Mouse (Mus musculus) skeletal muscle tissue, adult 2 months (tissue): ENCODE measurements around the gene Olfr976.
"Not testable (repeated sequence)": the region's sequence is repeated elsewhere in the genome, so short reads cannot be mapped to it uniquely, and the experiment has no call there.

Experiments
- DNase-seq: peaks from one replicate; pipeline ENCODE4 v3.0.0-alpha.2; 2012; ENCODE audit warnings: low read depth, low spot score

Olfr976 gene

GRCm38 (mm10) chr9:39961033-39961432 lies at the start of gene Olfr976:
Olfr976 (minus strand) TSS chr9:39961133.
- DNase-seq: not testable (repeated sequence)

GRCm38 (mm10) chr9:40009482-40009881 lies 48.5 kb upstream of the Olfr976 start, which contains the start of gene Olfr980:
Olfr980 (minus strand) TSS chr9:40009582.
- DNase-seq: no peak

GRCm38 (mm10) chr9:40003365-40003764 lies 42.4 kb upstream of the Olfr976 start, which contains the start of gene Olfr979:
Olfr979 (minus strand) TSS chr9:40003465.
- DNase-seq: no peak

GRCm38 (mm10) chr9:39991813-39992212 lies 30.9 kb upstream of the Olfr976 start, which contains the start of gene Olfr978:
Olfr978 (plus strand) TSS chr9:39992113.
- no peak for DNase-seq

DNA sequence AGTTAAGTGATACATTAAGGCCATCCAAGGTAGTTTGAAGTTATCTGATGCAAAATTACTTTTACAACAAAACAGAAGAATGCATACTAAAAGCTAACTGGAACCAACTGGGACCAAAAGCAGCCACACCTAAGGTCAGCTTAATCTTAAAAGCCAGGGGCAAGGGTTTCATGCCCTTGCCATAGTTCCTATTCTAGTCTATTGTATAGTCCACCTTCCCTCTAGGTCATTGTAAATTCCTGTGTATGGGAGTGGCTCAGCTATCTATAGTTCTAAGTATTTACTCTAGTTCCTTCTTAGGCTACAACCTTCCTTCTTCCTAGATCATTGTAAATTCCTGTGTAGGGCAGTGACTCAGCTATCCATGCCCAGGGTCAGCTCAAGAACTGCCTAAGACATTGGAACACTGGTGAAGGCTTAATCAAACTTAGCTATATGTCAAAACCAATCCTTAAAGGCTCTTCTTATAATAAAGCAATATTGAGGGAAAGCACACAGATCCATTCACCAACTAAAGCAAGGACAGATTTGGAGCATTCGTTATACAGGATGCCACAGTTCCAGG lies 15.7 kb upstream of the Olfr976 start:
- not testable (repeated sequence) for DNase-seq

- DNase-seq: no peak
Measured at GRCm38 (mm10) chr9:39951946-39952345, 9.0 kb downstream of the Olfr976 start, which contains the start of gene Olfr975. Olfr975 (minus strand) TSS chr9:39952046.

GRCm38 (mm10) chr9:39937201-39937600 lies 23.7 kb downstream of the Olfr976 start, which contains the start of gene Olfr974:
Olfr974 (plus strand) TSS chr9:39937501.
- DNase-seq: no peak

DNA sequence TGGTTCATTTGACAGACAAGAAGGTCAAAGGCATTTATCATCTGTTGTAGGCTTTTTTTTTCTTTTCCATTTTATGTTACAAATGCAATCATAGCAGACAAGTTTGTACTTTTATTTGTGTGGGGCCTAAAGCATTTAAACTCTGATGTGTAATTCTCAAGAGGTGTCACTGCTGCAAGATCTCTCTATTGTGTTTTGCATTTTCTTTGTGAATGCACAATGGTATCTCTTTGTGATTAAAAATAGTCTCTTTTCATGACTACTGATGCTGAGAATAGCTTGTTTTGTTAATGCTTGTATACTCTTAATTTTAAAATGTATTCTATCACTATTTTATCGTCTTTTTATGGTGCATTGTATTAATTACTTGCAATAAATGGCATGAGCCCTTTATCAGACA lies 32.1 kb downstream of the Olfr976 start:
- not testable (repeated sequence) for DNase-seq

DNA sequence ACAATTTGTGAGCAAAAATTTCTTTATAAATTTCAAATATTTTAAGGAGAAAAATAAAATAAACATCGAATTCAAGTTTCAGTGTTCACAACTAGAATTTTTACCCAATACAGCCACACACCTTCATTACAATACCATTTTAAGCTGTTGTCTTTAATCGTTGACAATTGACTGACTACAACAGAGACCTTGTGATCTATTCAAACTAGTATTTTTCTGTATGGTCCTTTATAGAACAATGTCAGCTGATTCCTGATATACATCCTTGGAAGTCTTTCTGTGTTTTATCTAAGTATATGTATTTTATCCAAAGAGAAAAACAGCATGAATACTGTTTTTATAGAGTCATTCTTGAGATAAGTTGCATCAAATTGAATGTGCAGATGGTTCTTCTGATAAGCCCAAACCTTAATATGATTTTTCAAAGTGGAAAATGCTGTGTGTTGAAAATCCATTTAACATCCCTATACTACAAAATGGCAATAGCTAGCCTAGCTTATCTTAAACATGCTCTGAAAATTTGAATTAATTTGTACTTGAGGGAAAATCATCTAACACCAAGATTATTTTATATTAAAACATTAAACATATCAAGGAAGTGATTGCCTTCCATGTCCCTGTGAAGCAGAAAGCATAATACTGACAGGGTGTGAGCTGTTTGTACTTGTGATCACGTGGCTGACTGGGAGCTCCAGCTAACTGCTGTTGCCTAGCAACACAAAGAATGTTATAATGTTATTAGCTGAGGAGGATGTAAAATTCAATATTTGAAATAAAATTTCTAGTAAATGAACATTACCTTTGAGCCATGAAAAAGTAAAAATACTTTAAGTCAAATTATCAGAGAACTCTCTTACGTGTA lies 32.7 kb downstream of the Olfr976 start:
- DNase-seq: not testable (repeated sequence)

- DNase-seq: no peak
Measured at GRCm38 (mm10) chr9:39909939-39910338, 51.0 kb downstream of the Olfr976 start.

- no peak for DNase-seq
Measured at GRCm38 (mm10) chr9:39907036-39907435, 53.9 kb downstream of the Olfr976 start, which contains the start of gene Olfr229. Olfr229 (plus strand) TSS chr9:39907336.

GRCm38 (mm10) chr9:39905106-39905505 lies 55.8 kb downstream of the Olfr976 start:
- no peak for DNase-seq
